Mouse (Mus musculus) mesoderm, embryonic 11.5 days (tissue): ENCODE measurements around the gene Rbbp8nl.
A peak's percentile ranks its signal among the peaks of the same experiment; 100 is the strongest.

Experiments used
- DNase-seq: peaks from one replicate; pipeline ENCODE4 v3.0.0-alpha.2; 2012; ENCODE audit warnings: low read depth, low spot score

Gene Rbbp8nl

GRCm38 (mm10) chr2:180257963-180258865 is 31.5 kb downstream of the Rbbp8nl start:
- no peak for DNase-seq

GRCm38 (mm10) chr2:180257001-180257521 is 32.6 kb downstream of the Rbbp8nl start, which contains the start of gene Rps21:
Gene Rps21 (plus strand): TSS chr2:180257377.
- DNase-seq, result peak; percentile 99

DNA sequence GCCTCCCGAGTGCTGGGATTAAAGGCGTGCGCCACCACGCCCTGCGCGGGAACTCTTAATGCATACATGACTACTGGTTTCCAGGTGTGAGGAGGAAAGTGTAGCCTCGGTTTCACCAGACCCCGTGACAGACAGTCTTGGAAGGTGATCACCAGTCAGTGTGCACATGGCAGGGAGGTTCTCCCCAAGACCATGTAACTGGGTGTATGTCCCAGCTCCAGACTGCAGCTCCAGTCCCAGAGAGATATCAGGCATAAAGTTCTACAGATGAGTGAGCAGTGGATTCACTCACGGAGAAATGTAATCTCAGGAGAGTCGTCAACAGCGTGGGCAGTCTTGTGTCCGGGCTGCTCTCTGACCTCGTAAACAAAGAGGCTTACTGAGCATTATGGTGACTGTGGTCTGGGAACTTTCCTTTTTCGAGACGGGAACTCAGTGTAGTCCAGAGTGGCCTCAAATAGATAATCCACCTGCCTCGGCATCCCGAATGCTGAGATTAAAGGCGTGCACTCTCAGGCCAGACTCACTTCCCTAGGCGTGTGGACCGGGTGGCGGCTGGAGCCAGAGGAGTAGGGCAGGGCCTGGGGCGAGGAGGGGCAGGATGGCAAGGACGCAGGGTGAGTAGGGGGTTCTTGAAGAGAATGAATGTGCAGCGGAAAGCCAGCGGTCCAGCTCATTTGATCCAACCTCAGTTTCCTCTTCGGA is 33.2 kb downstream of the Rbbp8nl start:
- DNase-seq, result peak; percentile 26

DNA sequence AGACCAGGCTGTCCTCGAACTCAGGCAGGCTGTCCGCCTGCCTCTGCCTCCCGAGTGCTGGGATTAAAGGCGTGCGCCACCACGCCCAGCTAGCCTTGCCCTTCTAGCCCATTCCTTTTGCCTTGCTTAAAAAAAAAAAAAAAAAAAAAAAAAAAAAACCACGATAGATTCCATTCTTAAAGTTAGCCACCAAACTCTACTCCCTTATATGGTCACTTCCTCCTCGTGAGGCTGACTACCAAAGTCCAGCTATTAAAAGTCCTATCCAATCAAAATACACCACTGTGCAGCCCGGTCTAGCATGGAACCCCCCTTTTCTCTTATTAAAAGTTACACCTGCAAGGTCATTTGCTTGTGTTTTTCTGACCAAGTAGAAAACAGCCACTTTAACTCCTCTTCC is 34.0 kb downstream of the Rbbp8nl start:
- no peak for DNase-seq

DNA sequence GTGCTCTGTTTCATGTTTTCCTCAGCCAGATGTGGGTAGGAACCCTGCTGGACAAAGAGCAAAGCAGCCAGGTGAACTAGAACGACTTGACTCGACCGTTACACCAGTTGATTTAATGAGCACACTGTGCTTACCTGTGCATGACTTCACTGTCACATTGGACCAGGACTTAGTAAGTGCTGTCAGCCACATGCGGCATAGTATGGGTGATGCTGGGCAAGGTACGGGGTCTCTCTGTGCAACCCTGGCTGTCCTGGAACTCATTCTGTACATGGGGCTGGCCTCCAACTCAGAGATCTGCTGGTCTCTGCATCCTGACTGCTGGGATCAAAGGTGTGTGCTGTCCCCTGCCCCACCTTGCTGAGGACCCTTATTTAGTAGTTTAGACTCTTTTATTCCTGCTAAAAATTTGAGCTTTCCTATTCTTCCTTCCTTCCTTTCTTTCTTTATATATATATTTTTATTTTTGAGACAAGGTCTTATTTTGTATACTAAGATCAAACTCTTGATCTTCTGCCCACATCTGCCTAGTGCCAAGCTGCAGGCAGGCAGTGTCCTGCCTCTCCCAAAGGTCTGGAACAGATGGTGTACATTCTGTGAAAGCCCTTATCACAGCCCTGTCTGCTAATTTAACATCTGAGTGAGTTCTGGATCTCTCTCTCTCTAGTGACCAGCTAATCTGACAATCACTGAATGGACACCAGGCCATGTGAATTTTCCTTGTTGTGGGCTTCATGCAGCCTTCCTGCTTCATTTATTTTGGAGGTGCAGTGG is 35.1 kb downstream of the Rbbp8nl start:
- no peak for DNase-seq

DNA sequence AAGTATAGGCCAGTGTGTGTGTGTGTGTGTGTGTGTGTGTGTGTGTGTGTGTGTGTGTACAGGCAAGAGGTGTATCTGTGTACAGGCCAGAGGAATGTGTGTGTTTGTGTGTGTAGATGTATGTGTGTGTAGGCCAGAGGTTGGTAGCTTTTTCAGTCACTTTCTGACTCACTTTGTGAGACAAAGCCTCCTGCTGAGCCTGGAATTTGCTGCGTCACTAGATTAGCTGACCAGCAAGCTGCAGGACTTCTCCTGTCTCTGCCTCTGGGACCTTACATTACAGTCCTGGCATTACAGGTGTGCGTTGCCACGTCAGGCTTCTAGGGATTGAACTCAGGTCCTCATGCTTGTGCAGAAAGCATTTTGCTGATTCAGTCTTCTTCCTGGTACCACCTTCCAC is 37.8 kb downstream of the Rbbp8nl start:
- DNase-seq, result no peak

- peak; percentile 93 for DNase-seq
These were observed 38.6 kb downstream of the Rbbp8nl start for GRCm38 (mm10) chr2:180250930-180251611.

DNA sequence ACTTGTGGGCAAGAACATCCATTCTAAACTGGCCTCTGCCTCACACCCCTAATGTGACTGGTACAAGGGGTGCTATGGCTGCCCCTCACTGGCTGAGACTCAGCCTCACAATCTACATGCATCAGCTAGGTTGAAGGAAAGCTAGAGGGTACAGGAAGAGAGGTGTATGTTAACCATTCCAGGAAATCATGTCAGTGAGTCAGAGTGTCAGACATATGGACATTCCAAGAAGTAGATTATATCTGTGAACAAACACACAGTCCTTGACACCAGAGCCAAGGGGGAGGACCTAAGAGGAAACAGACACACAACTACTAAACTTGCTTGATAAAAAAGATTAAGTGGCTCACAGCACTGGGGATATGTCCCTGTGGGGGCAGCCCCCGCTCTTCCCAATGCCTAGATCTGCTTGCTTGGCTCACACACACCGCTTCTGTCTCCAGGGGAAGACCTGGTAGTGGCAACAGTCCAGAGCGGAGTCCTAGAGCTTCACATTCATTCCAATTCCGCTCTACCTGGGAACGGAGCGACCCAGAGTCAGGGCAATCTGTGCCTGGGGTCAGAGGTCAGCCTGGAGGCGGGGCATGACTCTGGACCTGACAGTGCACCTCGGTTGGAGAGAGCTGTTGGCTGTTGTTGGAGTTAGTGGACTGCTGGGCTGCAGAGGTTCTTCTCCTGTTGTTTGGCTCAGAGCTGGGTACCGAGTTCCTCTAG is 40.6 kb downstream of the Rbbp8nl start:
- DNase-seq, result no peak

GRCm38 (mm10) chr2:180247916-180248315 is 41.8 kb downstream of the Rbbp8nl start:
- no peak for DNase-seq

DNA sequence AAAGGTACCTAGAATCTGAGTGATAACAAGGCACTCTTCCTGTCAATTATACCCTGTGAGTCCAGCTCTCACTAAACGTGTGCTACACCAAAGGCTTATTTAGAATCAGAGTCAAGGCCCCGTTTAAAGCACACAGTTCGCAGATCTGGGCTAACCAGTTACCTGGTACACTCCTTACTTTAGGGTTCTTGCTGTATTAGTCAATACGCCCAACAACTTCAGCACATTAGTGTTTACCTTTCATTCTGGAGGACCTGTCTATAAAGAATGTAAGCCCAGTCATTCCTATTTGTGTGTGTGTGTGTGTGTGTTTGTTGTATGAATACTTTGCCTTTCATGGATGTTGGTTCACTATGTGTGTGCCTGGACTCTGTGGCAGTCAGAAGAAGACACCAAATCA is 46.6 kb downstream of the Rbbp8nl start:
- DNase-seq, result no peak

DNA sequence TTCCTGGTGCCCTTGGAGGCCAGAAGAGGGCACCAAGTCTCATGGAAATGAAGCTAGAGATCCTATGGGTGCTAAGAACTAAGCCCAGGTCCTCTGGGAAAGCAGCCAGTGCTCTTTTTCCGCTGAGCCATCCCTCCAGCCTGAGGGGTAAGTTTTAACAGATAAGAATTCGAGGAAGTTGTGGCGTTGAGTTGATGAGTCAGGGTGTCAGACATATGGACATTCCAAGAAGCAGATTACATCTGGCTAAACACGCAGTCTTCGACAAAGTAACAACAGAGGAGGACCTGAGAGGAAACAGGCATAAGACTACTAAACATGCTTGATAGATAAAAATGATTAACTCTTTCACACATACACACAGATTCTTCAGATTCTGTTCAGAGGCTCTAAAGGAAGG is 51.1 kb downstream of the Rbbp8nl start:
- no peak for DNase-seq

DNA sequence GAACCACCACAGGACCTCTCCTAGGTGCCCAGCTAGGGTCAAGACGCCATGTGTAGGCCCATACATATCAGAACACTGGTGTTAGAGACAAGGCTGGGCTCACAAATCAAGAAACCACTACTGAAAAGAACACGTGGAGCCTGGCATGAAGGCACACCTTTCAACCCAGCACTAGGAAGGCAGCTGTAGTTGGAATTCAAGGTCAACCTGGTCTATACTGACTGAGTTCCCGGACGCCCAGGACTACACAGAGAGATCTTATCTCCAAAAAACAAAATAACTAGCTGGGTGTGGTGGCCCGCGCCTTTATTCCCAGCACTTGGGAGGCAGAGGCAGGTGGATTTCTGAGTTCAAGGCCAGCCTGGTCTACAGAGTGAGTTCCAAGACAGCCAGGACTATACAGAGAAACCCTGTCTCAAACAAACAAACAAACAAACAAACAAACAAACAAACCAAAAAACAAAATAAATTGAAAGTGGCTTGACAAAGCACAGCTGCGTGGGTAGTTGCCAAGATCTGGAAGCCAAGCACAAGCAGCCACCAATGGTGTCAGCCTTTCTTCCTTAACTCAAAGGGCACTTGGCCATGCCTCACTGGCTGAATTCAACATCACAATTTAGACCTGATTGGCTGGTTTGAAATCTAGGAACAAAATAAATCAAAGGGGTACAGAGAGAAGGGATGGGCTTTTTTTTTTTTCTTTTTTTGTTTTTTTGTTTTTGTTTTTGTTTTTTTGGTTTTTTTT is 51.9 kb downstream of the Rbbp8nl start:
- DNase-seq, result no peak

DNA sequence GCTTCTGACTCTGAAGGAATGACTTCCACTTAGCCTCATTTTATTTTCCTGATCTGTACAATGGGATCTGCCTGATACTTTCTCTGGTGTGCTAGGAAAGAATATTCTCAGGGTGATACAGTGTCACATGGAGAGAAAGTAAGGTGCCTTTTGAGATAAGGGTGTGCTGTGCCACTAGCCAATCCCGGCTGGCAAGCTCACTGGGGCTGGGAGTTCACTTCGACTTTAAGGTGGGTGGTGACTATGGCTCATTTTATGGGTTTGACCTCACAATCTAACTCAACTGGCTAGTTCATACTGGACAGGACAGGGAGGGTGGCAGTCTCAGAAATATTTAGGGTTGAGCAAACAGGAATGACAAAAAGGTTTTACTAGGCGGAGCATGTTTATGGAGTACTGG is 52.7 kb downstream of the Rbbp8nl start:
- no peak for DNase-seq

GRCm38 (mm10) chr2:180236500-180236899 is 53.2 kb downstream of the Rbbp8nl start:
- no peak for DNase-seq

DNA sequence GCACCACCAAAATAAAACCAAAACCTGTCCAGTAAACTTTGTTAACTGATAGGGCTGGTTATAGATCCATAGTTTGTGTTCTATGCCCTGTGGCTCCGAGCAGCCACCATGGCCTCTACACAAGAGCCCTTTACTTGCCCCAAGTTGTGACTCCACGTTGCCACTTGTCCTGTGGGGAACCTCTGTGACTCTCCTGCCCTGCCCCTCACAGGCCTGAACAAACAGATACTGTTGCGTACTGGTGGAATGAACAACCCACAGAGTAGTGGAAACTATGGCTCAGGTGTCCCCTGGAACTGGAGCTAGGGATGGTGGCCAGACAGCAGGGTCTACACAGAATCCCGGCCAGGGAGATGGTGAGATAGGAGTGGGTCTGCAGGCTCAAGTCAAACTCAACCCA is 53.9 kb downstream of the Rbbp8nl start:
- no peak for DNase-seq

- peak; percentile 47 for DNase-seq
These were observed 54.7 kb downstream of the Rbbp8nl start for GRCm38 (mm10) chr2:180234980-180235379.

DNA sequence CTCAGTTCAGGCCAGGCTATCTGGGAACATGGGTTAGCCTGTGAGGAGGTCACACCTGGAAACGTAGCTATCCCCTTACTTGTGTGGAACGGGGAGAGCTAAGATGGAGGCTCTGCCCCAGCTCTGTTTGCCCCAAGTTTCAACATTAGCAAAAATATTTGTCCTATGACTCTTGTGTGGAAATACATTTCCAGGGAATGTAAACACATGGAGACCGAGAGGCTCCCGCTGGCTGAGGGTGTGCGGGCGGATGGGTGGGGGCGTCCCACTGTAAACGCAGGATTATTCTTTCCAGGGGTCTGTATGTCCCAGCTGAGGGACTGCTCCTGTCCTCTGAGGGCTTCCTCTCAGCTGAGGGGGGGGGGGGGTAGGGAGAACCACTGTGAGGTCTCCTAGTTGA is 55.3 kb downstream of the Rbbp8nl start:
- DNase-seq, result no peak

DNA sequence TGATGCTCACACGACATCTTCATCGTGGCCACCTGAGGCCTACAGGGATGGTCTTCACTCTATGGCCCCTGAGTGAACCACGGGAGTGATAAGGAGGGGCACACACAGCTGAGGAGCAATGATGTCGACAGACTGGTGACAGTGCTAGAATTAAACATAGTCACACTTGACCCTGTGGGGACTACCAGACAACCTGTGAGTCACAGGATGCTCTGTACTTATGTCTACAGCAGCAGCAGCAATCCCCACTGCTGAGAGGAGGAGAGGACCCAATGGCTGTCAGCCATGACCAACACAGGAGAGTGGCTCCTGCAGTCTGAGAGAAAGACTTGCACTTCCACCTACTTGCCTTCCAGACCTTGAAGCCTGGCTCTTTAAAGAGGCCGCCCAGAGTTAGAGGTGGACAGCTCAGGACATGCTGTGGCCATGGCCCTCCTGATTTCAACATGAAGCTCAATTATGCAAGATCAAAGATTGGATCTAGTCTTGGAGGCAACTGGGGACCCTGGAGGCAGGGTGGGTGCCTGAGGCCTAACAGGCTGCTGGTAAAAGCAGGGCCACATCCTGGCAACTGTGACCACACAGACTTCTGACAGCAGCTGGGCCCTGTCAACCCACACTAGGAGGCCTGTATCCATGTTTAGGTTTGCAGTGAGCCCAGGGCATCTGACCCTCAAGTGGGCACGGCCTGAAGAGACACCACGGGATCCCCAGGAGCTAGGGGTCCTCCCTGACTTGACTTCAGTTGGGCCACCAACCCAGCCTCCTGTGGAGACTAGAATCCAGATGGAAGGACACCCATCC is 56.4 kb downstream of the Rbbp8nl start:
- DNase-seq, result no peak

GRCm38 (mm10) chr2:180230482-180230881 is 59.2 kb downstream of the Rbbp8nl start:
- DNase-seq, result no peak
